Mouse (Mus musculus) stomach, embryonic 14.5 days (tissue): ENCODE measurements around the gene Asf1a. TPM values are rescaled to one million over a fixed set of nuclear protein-coding genes. Genes with fewer than 3 reads are reported as not detected.
A peak's percentile ranks its signal among the peaks of the same experiment; 100 is the strongest.
"Not testable (repeated sequence)": the region's sequence is repeated elsewhere in the genome, so short reads cannot be mapped to it uniquely, and the experiment has no call there.

Experiments used
- ATAC-seq: fragments of 200-750 bp; cut with Nextera tagmentation; 2 replicates; pipeline ENCODE4 v1.8.0; 2017; ENCODE audit warnings: low read depth, moderate TSS enrichment; ENCODE audit not compliant: insufficient number of reproducible peaks, insufficient read depth, low FRiP score
- H3K27ac ChIP-seq: fragments of 300-500 bp; sonication (generic); 2 replicates; pipeline ENCODE4 v1.5.1; 2014; ENCODE audit warnings: mild to moderate bottlenecking, low read length, moderate library complexity, mixed read lengths
- H3K27me3 ChIP-seq: fragments of 300-500 bp; sonication (generic); 2 replicates; pipeline ENCODE4 v1.6.1; 2014; ENCODE audit warnings: low read length, control low read depth, mixed read lengths; ENCODE audit not compliant: control insufficient read depth, insufficient read depth
- H3K36me3 ChIP-seq: fragments of 300-500 bp; sonication (generic); 2 replicates; pipeline ENCODE4 v1.6.1; 2014; ENCODE audit warnings: mild to moderate bottlenecking, control low read depth, low read length, moderate library complexity, mixed read lengths; ENCODE audit not compliant: control insufficient read depth, insufficient read depth
- H3K4me1 ChIP-seq: fragments of 300-500 bp; sonication (generic); 2 replicates; pipeline ENCODE4 v1.6.1; 2014; ENCODE audit warnings: low read length, control low read depth, mixed read lengths; ENCODE audit not compliant: control insufficient read depth, insufficient read depth
- H3K4me2 ChIP-seq: fragments of 300-500 bp; sonication (generic); replicated peaks from 2 replicates; pipeline ENCODE4 v1.6.1; 2014; ENCODE audit warnings: low read depth, low read length, control low read depth
- H3K4me3 ChIP-seq: fragments of 300-500 bp; sonication (generic); 2 replicates; pipeline ENCODE4 v1.5.1; 2014; ENCODE audit warnings: low read depth, low read length, control low read depth
- H3K9ac ChIP-seq: fragments of 300-500 bp; sonication (generic); replicated peaks from 2 replicates; pipeline ENCODE4 v1.6.1; 2014; ENCODE audit warnings: low read depth, mild to moderate bottlenecking, control low read depth, low read length, moderate library complexity, mixed read lengths
- H3K9me3 ChIP-seq: fragments of 300-500 bp; sonication (generic); 2 replicates; pipeline ENCODE4 v1.6.1; 2016; ENCODE audit warnings: low read depth, low read length, control low read depth; ENCODE audit not compliant: control insufficient read depth
- WGBS: fragments of 180-500 bp; shearing (Covaris S2); extraction: QIAGEN DNeasy Blood & Tissue Kit; methylation state at CpG from one replicate; pipeline ENCODE4 v1.1.7; 2014; 5-methylcytosine and 5-hydroxymethylcytosine counted together
- polyA plus RNA-seq: library from polyadenylated mRNA; unstranded; fragments of >200 nt; fragmentation: Nextera tagmentation; extraction: Ambion mirVana; gene quantifications from 2 replicates; pipeline ENCODE4 v1.2.1, GENCODE M21; 2014

The Asf1a gene
- polyA plus RNA-seq, 1 experiment from 2014 or later, result 123 TPM

DNA sequence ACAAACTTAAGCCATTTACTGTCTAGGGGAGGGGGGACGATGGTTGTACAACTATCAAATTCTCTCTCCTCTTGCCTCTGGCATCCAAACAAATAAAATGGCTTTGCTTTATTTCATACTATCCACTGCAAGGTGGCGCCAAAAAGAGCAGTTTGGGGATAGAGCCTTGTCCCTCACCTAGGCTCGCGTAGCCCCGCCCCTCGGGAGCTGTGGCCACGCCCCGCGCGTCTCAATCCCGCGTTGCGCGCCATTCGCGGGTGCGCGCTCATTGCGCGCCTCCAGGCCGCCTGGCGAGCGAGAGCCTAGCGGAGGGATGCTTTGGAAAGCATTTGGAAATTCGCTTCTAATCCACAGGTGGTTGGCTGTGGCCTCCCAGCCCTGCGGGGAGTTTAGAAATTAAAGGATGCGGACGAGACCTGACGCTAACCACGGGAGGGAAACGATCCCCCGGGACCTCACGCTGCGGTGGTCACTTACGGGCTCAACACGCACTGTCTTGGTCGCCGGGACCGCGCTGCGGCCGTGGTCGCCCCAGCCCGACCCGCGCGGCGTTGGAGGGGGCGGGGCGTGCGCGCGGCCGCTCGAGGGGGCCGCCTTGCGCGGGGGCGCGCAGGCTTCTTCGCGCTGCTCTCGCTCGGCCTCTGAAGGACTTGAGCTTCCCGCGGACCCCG, 32.8 kb downstream of the Asf1a start:
- Histone ChIP-seq H3K9me3 (no peaks in the 10 kb centered on the region), H3K27me3 (no peaks in the 10 kb centered on the region), H3K4me1 (peaks cover 7% of the 10 kb centered on the region; the same call in 1 of the 2 replicates), H3K27ac (peak overlapping the region; percentile 94), H3K4me2 (peak overlapping the region; percentile 45), H3K36me3 (0 out of 2 replicates have a peak, but pooled peaks cover 3% of the 10 kb centered on the region), H3K4me3 (peak overlapping the region; percentile 83), H3K9ac (peak overlapping the region; percentile 81)
- ATAC-seq, result peak; percentile 75
- under 1% methylated on average over 67 of the region's 67 CpGs for WGBS

GRCm38 (mm10) chr10:53629918-53630250, 33.3 kb downstream of the Asf1a start:
- H3K4me3 ChIP-seq, result peak overlapping the region; percentile 83
- H3K36me3 ChIP-seq, result 0 out of 2 replicates have a peak, but pooled peaks cover 3% of the 10 kb centered on the region
- peak overlapping the region; percentile 94 for H3K27ac ChIP-seq
- H3K27me3 ChIP-seq, result no peaks in the 10 kb centered on the region
- peak overlapping the region; percentile 81 for H3K9ac ChIP-seq
- peaks cover 7% of the 10 kb centered on the region; the same call in 1 of the 2 replicates for H3K4me1 ChIP-seq
- H3K9me3 ChIP-seq, result no peaks in the 10 kb centered on the region
- WGBS, result under 1% methylated on average over 35 of the region's 35 CpGs
- peak overlapping the region; percentile 10 for H3K4me2 ChIP-seq
- ATAC-seq, result peak; percentile 97

DNA sequence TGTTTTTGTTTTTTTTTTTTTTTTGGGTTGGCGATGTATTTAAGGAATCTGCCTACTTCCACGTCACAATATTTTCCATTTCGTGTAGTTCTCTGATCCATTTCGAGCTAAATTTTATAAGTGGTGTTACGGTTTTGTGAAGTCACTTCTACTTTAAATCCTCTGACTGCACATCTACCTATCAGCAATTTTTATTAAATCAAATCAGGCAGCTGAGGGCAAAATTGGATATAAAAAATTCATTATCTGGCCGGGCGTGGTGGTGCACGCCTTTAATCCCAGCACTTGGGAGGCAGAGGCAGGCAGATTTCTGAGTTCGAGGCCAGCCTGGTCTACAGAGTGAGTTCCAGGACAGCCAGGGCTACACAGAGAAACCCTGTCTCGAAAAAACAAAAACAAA, 33.8 kb downstream of the Asf1a start, which contains the start of gene Mcm9:
TSS of gene Mcm9 (minus strand) at position 101 of the 400 bp plus-strand sequence.
- H3K27me3 ChIP-seq, H3K36me3 ChIP-seq, H3K9me3 ChIP-seq, ATAC-seq, H3K4me1 ChIP-seq: not testable (repeated sequence)
- WGBS, result 60% methylated on average over 10 of the region's 10 CpGs
- peak within 1 kb of the TSS; percentile 83 for H3K4me3 ChIP-seq
- peak within 1 kb of the TSS; percentile 45 for H3K4me2 ChIP-seq
- peak within 1 kb of the TSS; percentile 94 for H3K27ac ChIP-seq
- H3K9ac ChIP-seq, result peak within 1 kb of the TSS; percentile 81

DNA sequence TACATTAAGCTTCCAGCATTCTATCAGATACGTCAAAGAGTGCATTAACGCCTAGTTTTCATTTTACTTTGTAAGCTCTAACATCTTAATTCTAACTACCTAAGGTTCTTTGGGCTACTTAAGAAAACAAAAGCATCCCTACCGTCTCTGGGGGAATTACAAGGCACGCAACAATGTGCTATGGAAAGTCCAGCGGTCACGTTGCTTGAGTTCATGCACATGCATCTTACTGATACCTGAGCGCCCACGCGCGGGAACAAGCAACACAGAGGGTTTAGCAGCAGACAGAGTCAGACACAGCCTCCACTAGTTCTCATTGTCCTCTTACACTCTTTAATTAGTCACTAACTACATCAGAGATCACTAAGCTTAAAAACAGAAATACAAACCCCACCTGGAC, 37.6 kb downstream of the Asf1a start:
- no peak overlapping the region for H3K4me3 ChIP-seq

GRCm38 (mm10) chr10:53635246-53635971, 38.9 kb downstream of the Asf1a start:
- H3K4me2 ChIP-seq, result no peak overlapping the region
- H3K9me3 ChIP-seq, result no peaks in the 10 kb centered on the region
- no peaks in the 10 kb centered on the region for H3K27me3 ChIP-seq
- H3K27ac ChIP-seq, result no peak overlapping the region
- ATAC-seq, result no peak
- H3K36me3 ChIP-seq, result no peaks in the 10 kb centered on the region
- H3K9ac ChIP-seq, result no peak overlapping the region
- H3K4me1 ChIP-seq, result no peaks in the 10 kb centered on the region
- H3K4me3 ChIP-seq, result no peak overlapping the region
- 76% methylated on average over 13 of the region's 13 CpGs for WGBS

More for the DNA sequence above, 37.6 kb downstream of the Asf1a start:
- H3K36me3 ChIP-seq, result no peaks in the 10 kb centered on the region
- H3K27me3 ChIP-seq, result no peaks in the 10 kb centered on the region
- H3K9ac ChIP-seq, result no peak overlapping the region
- H3K27ac ChIP-seq, result no peak overlapping the region
- ATAC-seq, result no peak
- H3K4me1 ChIP-seq, result no peaks in the 10 kb centered on the region
- no peak overlapping the region for H3K4me2 ChIP-seq
- no peaks in the 10 kb centered on the region for H3K9me3 ChIP-seq
- WGBS, result 78% methylated on average over 10 of the region's 10 CpGs

DNA sequence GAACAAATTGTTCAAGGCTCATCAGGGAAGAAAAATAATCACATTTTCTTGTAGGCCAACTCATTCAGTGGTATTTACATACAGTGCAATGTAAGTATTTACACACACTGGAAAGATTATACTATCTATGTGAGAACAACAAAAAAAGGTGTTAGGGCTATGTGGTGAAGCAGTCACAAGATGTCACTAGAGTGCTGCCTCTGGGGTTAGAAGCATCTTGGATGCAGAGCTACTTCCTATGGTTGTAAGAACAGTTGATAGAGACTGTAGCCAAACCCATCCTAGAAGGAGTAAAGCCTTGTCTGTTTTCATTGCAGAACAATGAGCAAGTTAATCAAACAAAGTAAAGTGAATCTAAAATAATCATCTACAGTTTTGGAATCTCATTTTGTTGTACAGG, 45.0 kb downstream of the Asf1a start:
- Histone ChIP-seq H3K9me3 (no peaks in the 10 kb centered on the region), H3K4me1 (no peaks in the 10 kb centered on the region)

GRCm38 (mm10) chr10:53650683-53651082, 54.1 kb downstream of the Asf1a start:
- Histone ChIP-seq H3K4me1 (no peaks in the 10 kb centered on the region), H3K27ac (no peak overlapping the region), H3K36me3 (no peaks in the 10 kb centered on the region), H3K4me3 (no peak overlapping the region), H3K27me3 (no peaks in the 10 kb centered on the region), H3K4me2 (no peak overlapping the region), H3K9ac (no peak overlapping the region), H3K9me3 (no peaks in the 10 kb centered on the region)
- ATAC-seq, result no peak
- 65% methylated on average over 2 of the region's 2 CpGs for WGBS

More for the DNA sequence above, 45.0 kb downstream of the Asf1a start:
- Histone ChIP-seq H3K27ac (no peak overlapping the region), H3K36me3 (no peaks in the 10 kb centered on the region), H3K9ac (no peak overlapping the region), H3K4me2 (no peak overlapping the region), H3K27me3 (no peaks in the 10 kb centered on the region), H3K4me3 (no peak overlapping the region)
- ATAC-seq, result peak; percentile 58; the same call in 1 of the 2 replicates

GRCm38 (mm10) chr10:53654239-53654638, 57.7 kb downstream of the Asf1a start:
- ATAC-seq, H3K4me3 ChIP-seq: not testable (repeated sequence)
- 81% methylated on average over 5 of the region's 5 CpGs for WGBS

More at GRCm38 (mm10) chr10:53654239-53654638, 57.7 kb downstream of the Asf1a start:
- not testable (repeated sequence) for H3K27me3 ChIP-seq, H3K36me3 ChIP-seq, H3K27ac ChIP-seq, H3K4me2 ChIP-seq, H3K4me1 ChIP-seq, H3K9me3 ChIP-seq, H3K9ac ChIP-seq
